Mouse (Mus musculus) kidney, adult 2 months (tissue): ENCODE data around the gene 1810055G02Rik. TPM values are rescaled to one million over a fixed set of nuclear protein-coding genes. Genes with fewer than 3 reads are reported as not detected.

Experiments
- DNase-seq: peaks from one replicate; pipeline ENCODE4 v3.0.0; 2021
- H3K27ac ChIP-seq: fragments of 200-500 bp; 2 replicates; pipeline ENCODE4 v1.5.1; 2012; ENCODE audit warnings: low read depth, low read length, control low read depth, inconsistent platforms; ENCODE audit not compliant: insufficient read depth
- H3K27me3 ChIP-seq: fragments of 200-500 bp; replicated peaks from 2 replicates; pipeline ENCODE4 v1.6.1; 2012; ENCODE audit warnings: mild to moderate bottlenecking, moderate library complexity, low read length, inconsistent platforms; ENCODE audit not compliant: control insufficient read depth, insufficient read depth
- H3K36me3 ChIP-seq: fragments of 200-500 bp; 2 replicates; pipeline ENCODE4 v1.6.1; 2012; ENCODE audit warnings: mild to moderate bottlenecking, moderate library complexity, low read length, inconsistent platforms; ENCODE audit not compliant: control insufficient read depth, insufficient read depth
- H3K4me1 ChIP-seq: fragments of 200-500 bp; 2 replicates; pipeline ENCODE4 v1.6.1; 2011; ENCODE audit warnings: low read length; ENCODE audit not compliant: control insufficient read depth, insufficient read depth
- H3K4me3 ChIP-seq: fragments of 200-500 bp; 2 replicates; pipeline ENCODE4 v1.5.1; 2011; ENCODE audit warnings: mild to moderate bottlenecking, low read depth, low read length, control low read depth; ENCODE audit not compliant: insufficient read depth
- CTCF ChIP-seq: fragments of 200-500 bp; conservative IDR thresholded peaks from 2 replicates; pipeline ENCODE4 v1.5.1; 2011; ENCODE audit warnings: low read depth, mild to moderate bottlenecking, control low read depth, low read length, moderate library complexity, mixed read lengths; ENCODE audit not compliant: insufficient read depth, insufficient read length
- POLR2A ChIP-seq: fragments of 200-500 bp; IDR thresholded peaks from one replicate; pipeline ENCODE4 v1.6.1; 2011; ENCODE audit warnings: low read depth, low read length, control low read depth
- WGBS: fragments of 180-500 bp; shearing (Covaris S2); methylation state at CpG from one replicate; pipeline ENCODE4 v1.1.7; 2018; 5-methylcytosine and 5-hydroxymethylcytosine counted together
- polyA plus RNA-seq: library from polyadenylated mRNA; depleted of rRNA; stranded (reverse); fragments of >200 nt; gene quantifications from 2 replicates; pipeline ENCODE4 v1.2.3, GENCODE M21; 2012

The 1810055G02Rik gene
- polyA plus RNA-seq, 1 experiment = 18.8 TPM

- Histone ChIP-seq H3K4me3 (no peak overlapping the region), H3K36me3 (no peaks in the 10 kb centered on the region), H3K4me1 (no peaks in the 10 kb centered on the region), H3K27ac (no peak overlapping the region), H3K27me3 (no peaks in the 10 kb centered on the region)
- no peak for TF ChIP-seq POLR2A
- TF ChIP-seq CTCF = no peak
- no peak for DNase-seq
- 84% methylated on average over 7 of the region's 7 CpGs for WGBS
Measured at GRCm38 (mm10) chr19:3743362-3743761, 35.3 kb downstream of the 1810055G02Rik start.

DNA sequence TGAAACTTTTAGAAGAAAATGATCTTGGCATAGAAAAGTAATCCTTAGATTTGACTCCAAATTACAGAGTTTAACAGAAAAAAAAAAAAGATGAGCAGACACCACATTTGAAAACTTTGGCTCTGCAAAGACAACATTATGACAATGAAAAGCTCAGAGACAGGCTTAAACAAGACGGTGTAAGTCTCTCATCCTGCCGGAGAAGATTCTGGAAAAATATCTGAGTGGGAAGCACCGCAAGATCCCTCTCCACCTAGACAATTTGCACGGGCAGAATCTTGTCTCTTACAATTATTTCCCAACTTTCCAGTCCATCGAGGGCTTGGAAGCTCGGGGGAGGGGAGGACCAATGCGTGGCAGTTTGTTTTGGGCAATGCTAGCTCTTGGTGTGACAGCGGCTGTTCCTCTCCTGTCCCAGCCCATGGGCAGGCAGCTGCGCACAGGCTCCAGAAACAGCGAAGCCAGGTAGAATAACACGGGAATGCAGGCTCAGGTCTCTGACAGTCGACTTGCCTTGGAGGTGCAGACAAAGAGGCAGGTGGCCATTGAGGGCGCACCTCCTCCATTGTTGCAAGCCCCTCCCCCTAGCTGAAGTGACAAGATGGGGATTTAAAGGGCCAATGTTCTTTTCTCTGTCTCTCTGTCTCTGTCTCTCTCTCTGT, 35.9 kb downstream of the 1810055G02Rik start:
- H3K4me3 ChIP-seq = peak overlapping the region; percentile 71
- no peaks in the 10 kb centered on the region for H3K27me3 ChIP-seq
- H3K4me1 ChIP-seq = no peaks in the 10 kb centered on the region
- WGBS = 3% methylated on average over 13 of the region's 13 CpGs
- H3K27ac ChIP-seq = 0 out of 2 replicates have a peak overlapping the region, but pooled peaks have one; percentile 45
- no peaks in the 10 kb centered on the region for H3K36me3 ChIP-seq
- DNase-seq = peak; percentile 78
- no peak for TF ChIP-seq POLR2A
- 0 out of 2 replicates have a peak, but pooled peaks have one; percentile 2 for TF ChIP-seq CTCF

DNA sequence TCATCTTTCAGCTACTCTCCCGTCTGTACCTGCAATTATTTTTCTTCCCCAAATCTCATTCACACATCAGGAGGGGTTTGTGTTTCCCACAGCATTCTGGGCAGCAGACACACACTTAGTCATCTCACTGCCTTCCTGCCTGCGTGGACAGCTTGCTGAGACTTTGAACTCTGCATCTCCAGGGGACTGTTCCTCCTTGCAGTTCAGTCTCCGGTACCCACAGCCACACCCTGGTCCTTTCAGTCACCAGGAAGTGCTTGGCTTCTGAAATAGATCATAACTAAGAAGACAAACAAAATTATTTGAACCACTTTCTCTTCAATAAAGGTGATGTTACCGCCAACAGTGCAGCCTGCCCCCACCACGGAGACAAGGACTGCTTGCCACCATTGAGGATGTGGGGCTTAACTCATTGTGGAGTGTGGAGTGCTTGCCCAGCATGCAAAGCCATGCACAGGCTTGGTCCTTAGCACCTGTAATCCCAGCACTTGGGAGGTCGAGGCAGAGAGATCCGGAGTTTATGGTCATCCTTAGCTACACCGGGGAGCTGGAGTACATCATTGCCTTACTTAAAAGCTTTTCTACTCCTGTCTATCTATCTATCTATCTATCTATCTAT, 44.6 kb downstream of the 1810055G02Rik start:
- no peaks in the 10 kb centered on the region for H3K4me1 ChIP-seq
- H3K27ac ChIP-seq = no peak overlapping the region
- no peak for DNase-seq
- no peak overlapping the region for H3K4me3 ChIP-seq
- H3K27me3 ChIP-seq = no peaks in the 10 kb centered on the region
- H3K36me3 ChIP-seq = no peaks in the 10 kb centered on the region
- WGBS = 39% methylated on average over 8 of the region's 8 CpGs
- no peak for TF ChIP-seq POLR2A
- no peak for TF ChIP-seq CTCF

- no peak overlapping the region for H3K27ac ChIP-seq
- no peaks in the 10 kb centered on the region for H3K36me3 ChIP-seq
- H3K4me1 ChIP-seq = no peaks in the 10 kb centered on the region
- TF ChIP-seq POLR2A (no peak), CTCF (no peak)
- no peak overlapping the region for H3K4me3 ChIP-seq
- WGBS = 91% methylated on average over 1 of the region's 1 CpGs
- H3K27me3 ChIP-seq = no peaks in the 10 kb centered on the region
- no peak for DNase-seq
Measured at GRCm38 (mm10) chr19:3753240-3753633, 45.1 kb downstream of the 1810055G02Rik start.

DNA sequence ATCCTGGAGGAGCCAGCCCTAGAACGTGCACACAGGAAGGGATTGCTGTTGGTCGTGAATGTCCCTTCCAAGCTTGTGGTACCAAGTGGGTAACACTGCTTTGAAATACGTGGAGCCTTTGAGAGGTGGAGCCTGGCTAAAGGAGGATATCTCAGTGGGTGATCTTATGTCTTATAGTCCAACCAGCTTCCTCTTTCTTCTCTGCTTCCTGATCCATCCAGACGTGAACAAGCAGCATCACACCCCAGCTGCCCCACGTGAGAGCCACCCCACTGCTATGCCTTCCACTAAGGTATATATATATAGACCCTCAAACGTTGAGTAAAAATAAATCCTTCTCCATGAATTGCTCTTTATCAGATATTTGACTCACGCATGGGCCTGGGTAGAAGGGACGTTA, 45.6 kb downstream of the 1810055G02Rik start:
- WGBS = 59% methylated on average over 8 of the region's 8 CpGs
- no peak overlapping the region for H3K27ac ChIP-seq
- no peak for DNase-seq
- H3K36me3 ChIP-seq = no peaks in the 10 kb centered on the region
- no peaks in the 10 kb centered on the region for H3K27me3 ChIP-seq
- H3K4me1 ChIP-seq = no peaks in the 10 kb centered on the region
- TF ChIP-seq CTCF = no peak
- no peak for TF ChIP-seq POLR2A
- H3K4me3 ChIP-seq = no peak overlapping the region

- DNase-seq = no peak
- H3K36me3 ChIP-seq = no peaks in the 10 kb centered on the region
- TF ChIP-seq CTCF (no peak), POLR2A (no peak)
- H3K4me3 ChIP-seq = no peak overlapping the region
- H3K27me3 ChIP-seq = no peaks in the 10 kb centered on the region
- H3K27ac ChIP-seq = no peak overlapping the region
- H3K4me1 ChIP-seq = no peaks in the 10 kb centered on the region
- 67% methylated on average over 1 of the region's 1 CpGs for WGBS
Measured at GRCm38 (mm10) chr19:3757861-3758260, 49.8 kb downstream of the 1810055G02Rik start.

- no peak for DNase-seq
- H3K4me1 ChIP-seq = peaks cover 11% of the 10 kb centered on the region
- 81% methylated on average over 4 of the region's 4 CpGs for WGBS
- no peak overlapping the region for H3K4me3 ChIP-seq
- H3K27me3 ChIP-seq = no peaks in the 10 kb centered on the region
- H3K36me3 ChIP-seq = no peaks in the 10 kb centered on the region
- no peak for TF ChIP-seq CTCF
- TF ChIP-seq POLR2A = no peak
- no peak overlapping the region for H3K27ac ChIP-seq
Measured at GRCm38 (mm10) chr19:3765221-3765820, 57.2 kb downstream of the 1810055G02Rik start.
